Mouse (Mus musculus) limb, embryonic 10.5 days (tissue): ENCODE data around the gene Kit. TPM values are rescaled to one million over a fixed set of nuclear protein-coding genes. Genes with fewer than 3 reads are reported as not detected.

ENCODE experiments used
- DNase-seq: peaks from one replicate; pipeline ENCODE4 v3.0.0-alpha.2; 2017; ENCODE audit warnings: low spot score
- H3K27ac ChIP-seq: fragments of 300-500 bp; sonication (generic); 2 replicates; pipeline ENCODE4 v1.5.1; 2016; ENCODE audit warnings: mild to moderate bottlenecking
- H3K27me3 ChIP-seq: fragments of 300-500 bp; sonication (generic); 2 replicates; pipeline ENCODE4 v1.6.1; 2016; ENCODE audit warnings: low read depth, mild to moderate bottlenecking; ENCODE audit not compliant: poor library complexity, severe bottlenecking
- H3K36me3 ChIP-seq: fragments of 300-500 bp; sonication (generic); 2 replicates; pipeline ENCODE4 v1.6.1; 2016; ENCODE audit warnings: mild to moderate bottlenecking, moderate library complexity
- H3K4me1 ChIP-seq: fragments of 300-500 bp; sonication (generic); 2 replicates; pipeline ENCODE4 v1.6.1; 2016
- H3K4me3 ChIP-seq: fragments of 300-500 bp; sonication (generic); 2 replicates; pipeline ENCODE4 v1.5.1; 2016; ENCODE audit warnings: mild to moderate bottlenecking, moderate library complexity
- H3K9me3 ChIP-seq: fragments of 300-500 bp; sonication (generic); replicated peaks from 2 replicates; pipeline ENCODE4 v1.6.1; 2016; ENCODE audit warnings: mild to moderate bottlenecking
- WGBS: fragments of 180-500 bp; shearing (Covaris S2); methylation state at CpG from one replicate; pipeline ENCODE4 v1.1.7; 2016; 5-methylcytosine and 5-hydroxymethylcytosine counted together
- polyA plus RNA-seq: library from polyadenylated mRNA; unstranded; fragments of >200 nt; fragmentation: Nextera tagmentation; extraction: Ambion mirVana; gene quantifications from 2 replicates; pipeline ENCODE4 v1.2.1, GENCODE M21; 2016

Gene Kit
- polyA plus RNA-seq, 1 experiment from 2014 or later = 14.5 TPM

DNA sequence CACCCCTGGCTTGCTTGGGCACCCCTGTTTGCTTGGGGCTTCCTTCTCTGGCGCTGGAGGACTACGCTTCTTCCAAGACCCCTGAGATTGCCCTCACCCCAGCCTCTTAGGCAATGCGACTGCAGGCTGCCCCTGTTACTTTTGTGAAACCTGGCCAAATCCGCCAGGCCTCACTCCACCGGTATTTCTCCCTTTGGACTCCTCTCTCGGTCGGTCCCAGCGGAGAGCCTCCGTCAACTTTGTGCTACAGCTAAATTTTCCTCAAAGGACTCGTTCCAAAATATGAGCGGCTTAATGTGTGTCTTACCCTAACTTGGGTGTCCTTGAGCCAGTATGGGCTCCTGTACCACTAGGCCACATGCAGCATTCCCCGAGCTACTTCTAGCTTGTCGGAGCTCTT is 23.8 kb downstream of the Kit start:
- H3K27ac ChIP-seq = no peak overlapping the region
- DNase-seq = no peak
- WGBS = 95% methylated on average over 13 of the region's 13 CpGs
- H3K9me3 ChIP-seq = no peaks in the 10 kb centered on the region
- no peaks in the 10 kb centered on the region for H3K36me3 ChIP-seq
- H3K4me3 ChIP-seq = no peak overlapping the region
- H3K4me1 ChIP-seq = peaks cover 20% of the 10 kb centered on the region
- H3K27me3 ChIP-seq = no peaks in the 10 kb centered on the region

DNA sequence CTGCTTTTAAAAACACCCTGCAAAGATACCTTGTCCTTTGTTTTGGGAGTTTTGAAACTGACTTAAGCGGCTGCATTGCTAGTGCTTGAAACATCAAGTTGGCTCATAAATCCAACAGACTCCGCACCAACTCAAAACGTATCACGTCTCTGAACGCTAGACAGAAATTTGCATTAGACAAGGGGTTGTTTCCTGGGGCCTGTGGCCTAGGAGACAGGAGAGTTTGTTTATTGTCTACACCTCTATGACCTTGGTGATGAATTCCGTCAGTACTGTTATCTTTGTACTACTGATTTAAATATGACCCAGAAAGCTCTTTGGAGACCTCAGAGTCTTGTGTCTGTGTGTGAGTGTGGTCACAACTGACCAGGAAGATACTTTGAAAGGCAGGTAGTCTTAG is 25.3 kb downstream of the Kit start:
- Histone ChIP-seq H3K27me3 (no peaks in the 10 kb centered on the region), H3K4me1 (peaks cover 24% of the 10 kb centered on the region), H3K9me3 (no peaks in the 10 kb centered on the region), H3K27ac (no peak overlapping the region), H3K36me3 (no peaks in the 10 kb centered on the region), H3K4me3 (no peak overlapping the region)
- 76% methylated on average over 6 of the region's 6 CpGs for WGBS
- DNase-seq = no peak

DNA sequence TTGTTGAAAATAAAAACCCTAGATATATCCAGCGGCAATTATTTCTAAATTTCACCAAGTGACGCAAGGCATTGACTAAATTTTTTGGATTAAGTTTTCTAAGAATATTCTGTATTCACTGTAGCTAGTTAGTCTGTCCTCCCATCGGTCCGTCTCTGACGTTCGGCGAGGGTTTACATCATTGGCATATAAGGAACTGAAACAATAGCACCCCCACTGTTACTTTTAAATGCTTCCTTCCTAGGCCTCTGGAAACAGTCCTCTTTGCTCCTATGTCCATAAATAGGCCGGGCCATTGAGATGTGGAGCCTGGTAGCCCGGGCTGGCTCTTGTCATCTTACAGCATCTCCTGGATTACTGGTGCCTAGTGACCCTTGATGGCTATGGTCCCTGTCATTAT is 29.5 kb downstream of the Kit start:
- H3K4me3 ChIP-seq = no peak overlapping the region
- peaks cover 10% of the 10 kb centered on the region for H3K4me1 ChIP-seq
- H3K27me3 ChIP-seq = no peaks in the 10 kb centered on the region
- no peaks in the 10 kb centered on the region for H3K9me3 ChIP-seq
- 85% methylated on average over 9 of the region's 9 CpGs for WGBS
- no peak overlapping the region for H3K27ac ChIP-seq
- no peak for DNase-seq
- peaks cover 1% of the 10 kb centered on the region; the same call in 1 of the 2 replicates for H3K36me3 ChIP-seq

DNA sequence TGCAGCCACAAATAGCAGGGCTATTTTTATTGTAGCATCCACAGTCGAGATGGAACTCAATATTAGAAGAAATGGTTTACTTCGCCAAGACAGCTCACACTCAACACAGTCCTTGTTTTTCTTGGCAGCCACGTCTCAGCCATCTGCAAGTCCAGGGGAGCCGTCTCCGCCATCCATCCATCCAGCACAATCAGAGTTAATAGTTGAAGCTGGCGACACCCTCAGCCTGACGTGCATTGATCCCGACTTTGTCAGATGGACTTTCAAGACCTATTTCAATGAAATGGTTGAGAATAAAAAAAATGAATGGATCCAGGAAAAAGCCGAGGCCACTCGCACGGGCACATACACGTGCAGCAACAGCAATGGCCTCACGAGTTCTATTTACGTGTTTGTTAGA is 32.2 kb downstream of the Kit start:
- Histone ChIP-seq H3K4me3 (no peak overlapping the region), H3K27ac (no peak overlapping the region), H3K4me1 (peaks cover 5% of the 10 kb centered on the region), H3K27me3 (no peaks in the 10 kb centered on the region), H3K36me3 (peaks cover 5% of the 10 kb centered on the region; the same call in 1 of the 2 replicates), H3K9me3 (no peaks in the 10 kb centered on the region)
- 89% methylated on average over 14 of the region's 14 CpGs for WGBS
- no peak for DNase-seq

DNA sequence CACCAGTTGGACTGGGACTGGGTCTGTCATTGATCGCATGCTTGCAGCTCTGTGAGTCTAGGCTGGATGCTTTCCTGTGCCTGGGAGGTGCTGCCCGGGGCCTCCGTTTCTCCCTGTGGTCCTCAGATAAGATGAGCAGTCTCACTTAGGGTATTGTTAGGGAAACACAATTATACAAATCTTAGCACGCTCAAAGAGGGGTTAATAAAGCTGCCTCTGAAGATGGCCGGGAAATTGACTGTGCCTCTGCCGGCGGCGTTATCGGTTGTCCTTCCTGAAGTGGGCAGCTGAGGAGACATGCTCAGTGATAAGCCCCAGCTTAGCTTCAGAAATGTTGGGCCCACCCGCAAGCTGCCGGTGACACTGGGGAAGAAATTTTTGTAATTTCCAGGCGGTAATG is 33.3 kb downstream of the Kit start:
- 92% methylated on average over 12 of the region's 12 CpGs for whole genome bisulfite sequencing

DNA sequence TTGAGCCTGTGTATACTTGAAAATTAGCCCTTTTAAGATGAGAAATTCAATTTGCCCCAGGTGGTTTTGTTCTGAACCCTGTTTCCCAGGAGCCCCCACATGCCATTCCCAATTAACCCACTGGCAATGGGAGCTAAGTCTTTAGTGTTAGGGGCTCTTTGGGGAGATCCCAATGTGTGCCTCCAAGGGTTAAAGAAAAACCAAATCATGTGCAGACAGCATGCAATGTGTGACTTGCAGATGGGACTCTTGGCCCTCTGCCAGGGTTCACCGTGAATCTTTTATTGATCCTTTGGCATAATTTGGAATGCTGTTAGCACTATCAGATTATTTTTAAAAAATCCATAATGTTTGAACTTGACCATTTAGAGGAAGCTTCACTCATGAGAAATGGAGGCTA is 37.7 kb downstream of the Kit start:
- Histone ChIP-seq H3K4me1 (no peaks in the 10 kb centered on the region), H3K27ac (no peak overlapping the region), H3K9me3 (no peaks in the 10 kb centered on the region), H3K4me3 (no peak overlapping the region), H3K27me3 (no peaks in the 10 kb centered on the region), H3K36me3 (peaks cover 5% of the 10 kb centered on the region; the same call in 1 of the 2 replicates)
- no peak for DNase-seq
- WGBS = 98% methylated on average over 1 of the region's 1 CpGs

More for the DNA sequence above, 33.3 kb downstream of the Kit start:
- Histone ChIP-seq H3K4me3 (no peak overlapping the region), H3K9me3 (no peaks in the 10 kb centered on the region), H3K27me3 (no peaks in the 10 kb centered on the region), H3K27ac (no peak overlapping the region), H3K4me1 (peaks cover 5% of the 10 kb centered on the region), H3K36me3 (peaks cover 5% of the 10 kb centered on the region; the same call in 1 of the 2 replicates)
- no peak for DNase-seq

DNA sequence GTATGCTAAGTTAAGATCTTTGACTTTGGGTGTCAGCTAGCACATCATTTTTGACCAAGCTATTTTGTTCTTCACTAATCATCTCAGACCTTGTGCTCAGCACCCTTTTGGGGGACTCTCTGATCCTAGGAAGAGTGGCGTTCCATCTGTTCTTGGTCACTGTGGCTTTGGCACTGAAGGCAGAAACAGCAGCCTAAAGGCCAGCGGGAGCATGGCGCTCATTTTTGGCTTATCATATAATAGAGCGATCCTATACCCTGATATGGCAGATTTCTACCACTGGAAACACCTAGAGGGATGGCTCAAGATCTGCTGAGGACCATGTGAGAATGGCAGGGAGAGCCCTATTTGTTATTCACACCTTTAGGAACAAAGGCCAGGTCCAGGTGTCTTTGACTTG is 38.2 kb downstream of the Kit start:
- no peaks in the 10 kb centered on the region for H3K4me1 ChIP-seq
- H3K9me3 ChIP-seq = no peaks in the 10 kb centered on the region
- H3K27me3 ChIP-seq = no peaks in the 10 kb centered on the region
- no peak for DNase-seq
- no peak overlapping the region for H3K4me3 ChIP-seq
- peaks cover 5% of the 10 kb centered on the region; the same call in 1 of the 2 replicates for H3K36me3 ChIP-seq
- H3K27ac ChIP-seq = no peak overlapping the region
- 95% methylated on average over 4 of the region's 4 CpGs for WGBS

DNA sequence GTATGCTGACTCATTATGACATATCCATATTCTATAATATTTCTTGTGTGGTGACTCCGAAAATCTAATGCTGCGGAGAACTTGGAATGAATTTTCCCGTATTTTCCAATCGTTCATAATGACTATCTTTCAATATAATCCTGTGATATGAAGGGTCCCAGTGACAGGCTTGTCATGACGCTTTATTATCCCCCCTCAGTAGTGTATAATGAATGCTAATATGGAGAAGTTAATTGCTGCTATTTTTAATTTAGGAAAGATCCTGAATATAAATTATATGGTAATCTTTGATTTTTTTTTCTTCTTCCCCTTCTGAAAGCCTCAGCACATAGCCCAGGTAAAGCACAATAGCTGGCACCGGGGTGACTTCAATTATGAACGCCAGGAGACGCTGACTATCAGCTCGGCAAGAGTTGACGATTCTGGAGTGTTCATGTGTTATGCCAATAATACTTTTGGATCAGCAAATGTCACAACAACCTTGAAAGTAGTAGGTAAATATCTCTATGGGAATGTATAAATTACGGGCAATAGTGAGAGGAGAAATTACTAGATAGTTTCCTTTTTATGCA is 40.4 kb downstream of the Kit start:
- Histone ChIP-seq H3K4me1 (no peaks in the 10 kb centered on the region), H3K27ac (no peak overlapping the region), H3K9me3 (no peaks in the 10 kb centered on the region), H3K36me3 (no peaks in the 10 kb centered on the region), H3K27me3 (no peaks in the 10 kb centered on the region), H3K4me3 (no peak overlapping the region)
- 94% methylated on average over 11 of the region's 11 CpGs for WGBS
- no peak for DNase-seq

DNA sequence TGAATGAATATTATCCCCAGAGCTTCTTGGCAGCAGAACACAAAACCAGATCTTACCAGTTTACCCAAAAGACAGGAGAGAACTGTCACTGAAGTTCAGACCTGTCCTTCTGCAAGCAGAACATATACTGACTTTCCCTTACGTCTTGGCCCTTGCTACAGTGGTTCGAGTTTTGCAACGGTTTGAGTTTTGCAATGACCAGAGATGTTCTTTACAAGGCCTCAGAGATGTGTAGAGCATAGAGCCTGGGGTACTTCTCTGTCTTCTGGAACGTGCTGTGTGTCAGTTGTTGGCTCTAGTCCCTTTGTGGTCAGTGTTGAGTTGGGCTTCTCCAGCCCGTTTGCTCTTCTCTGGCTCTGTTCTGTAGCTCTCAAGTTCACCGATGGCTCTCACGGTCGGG is 40.9 kb downstream of the Kit start:
- H3K9me3 ChIP-seq = no peaks in the 10 kb centered on the region
- DNase-seq = no peak
- no peaks in the 10 kb centered on the region for H3K4me1 ChIP-seq
- H3K4me3 ChIP-seq = no peak overlapping the region
- 0 out of 2 replicates have a peak, but pooled peaks cover 2% of the 10 kb centered on the region for H3K36me3 ChIP-seq
- 91% methylated on average over 8 of the region's 8 CpGs for WGBS
- H3K27me3 ChIP-seq = no peaks in the 10 kb centered on the region
- no peak overlapping the region for H3K27ac ChIP-seq

DNA sequence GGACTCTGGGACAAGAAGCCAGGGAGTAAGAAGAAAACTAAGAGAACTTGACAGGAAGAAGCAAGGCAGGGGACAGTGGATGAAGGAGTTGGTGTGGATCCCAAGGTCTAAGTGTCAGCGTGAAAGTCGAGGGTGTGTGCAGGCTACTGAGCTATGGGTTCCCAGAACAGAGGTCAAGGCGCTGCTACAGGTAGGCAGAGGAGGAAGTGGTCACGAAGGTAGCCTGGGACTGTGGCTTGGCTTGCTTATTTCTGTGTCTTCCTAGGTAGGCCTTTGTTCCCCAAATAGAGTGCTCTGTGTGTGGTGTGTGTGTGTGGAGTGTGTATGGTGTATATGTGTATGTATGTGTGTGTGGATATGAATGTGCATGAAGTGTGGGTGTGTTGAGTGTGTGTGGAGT is 47.7 kb downstream of the Kit start:
- Histone ChIP-seq H3K9me3 (no peaks in the 10 kb centered on the region), H3K27ac (no peak overlapping the region), H3K36me3 (peaks cover 7% of the 10 kb centered on the region; the same call in 1 of the 2 replicates), H3K4me1 (peaks cover 6% of the 10 kb centered on the region), H3K4me3 (no peak overlapping the region), H3K27me3 (no peaks in the 10 kb centered on the region)
- 94% methylated on average over 4 of the region's 4 CpGs for WGBS
- DNase-seq = no peak

DNA sequence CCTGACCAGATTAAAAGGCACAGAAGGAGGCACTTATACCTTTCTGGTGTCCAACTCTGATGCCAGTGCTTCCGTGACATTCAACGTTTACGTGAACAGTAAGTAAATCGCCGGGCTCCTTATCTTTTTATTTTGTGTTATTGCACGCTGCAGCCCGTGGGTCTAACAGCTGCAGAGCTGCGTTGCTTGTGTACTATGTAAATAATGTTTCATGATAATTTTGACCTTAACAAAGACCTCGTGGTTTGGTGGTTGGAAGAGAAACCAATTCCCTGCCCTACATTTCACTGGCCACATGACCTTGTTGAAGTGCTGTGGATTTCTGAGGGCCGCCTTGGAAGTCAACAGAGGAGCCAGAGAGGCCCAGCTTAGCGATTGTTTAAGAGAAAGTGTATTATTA is 48.3 kb downstream of the Kit start:
- Histone ChIP-seq H3K27ac (no peak overlapping the region), H3K4me1 (peaks cover 10% of the 10 kb centered on the region), H3K9me3 (no peaks in the 10 kb centered on the region), H3K36me3 (peaks cover 7% of the 10 kb centered on the region; the same call in 1 of the 2 replicates), H3K4me3 (no peak overlapping the region), H3K27me3 (no peaks in the 10 kb centered on the region)
- WGBS = 92% methylated on average over 11 of the region's 11 CpGs
- no peak for DNase-seq

DNA sequence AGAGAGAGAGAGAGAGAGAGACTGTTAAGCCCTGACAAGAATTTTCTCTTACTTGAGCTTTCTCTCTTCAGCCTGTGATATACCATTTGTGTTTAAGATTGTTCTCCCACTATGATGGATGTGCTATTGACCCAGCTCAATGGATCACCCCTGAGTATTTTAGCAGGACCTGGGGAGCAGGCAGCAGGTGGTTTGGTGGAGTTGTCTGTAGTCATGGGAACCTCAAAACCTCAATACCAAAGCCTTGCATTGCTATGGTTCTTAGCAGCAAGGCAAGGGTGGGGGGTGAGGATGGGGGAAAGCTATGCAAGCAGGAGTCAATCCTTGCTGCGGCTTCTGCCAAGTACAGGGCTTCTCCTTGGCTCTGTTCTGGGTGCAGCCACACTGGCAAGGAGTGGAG is 48.8 kb downstream of the Kit start:
- DNase-seq = no peak
- H3K36me3 ChIP-seq = peaks cover 7% of the 10 kb centered on the region; the same call in 1 of the 2 replicates
- no peaks in the 10 kb centered on the region for H3K27me3 ChIP-seq
- H3K4me3 ChIP-seq = no peak overlapping the region
- 97% methylated on average over 1 of the region's 1 CpGs for WGBS
- no peaks in the 10 kb centered on the region for H3K9me3 ChIP-seq
- no peak overlapping the region for H3K27ac ChIP-seq
- peaks cover 14% of the 10 kb centered on the region for H3K4me1 ChIP-seq

DNA sequence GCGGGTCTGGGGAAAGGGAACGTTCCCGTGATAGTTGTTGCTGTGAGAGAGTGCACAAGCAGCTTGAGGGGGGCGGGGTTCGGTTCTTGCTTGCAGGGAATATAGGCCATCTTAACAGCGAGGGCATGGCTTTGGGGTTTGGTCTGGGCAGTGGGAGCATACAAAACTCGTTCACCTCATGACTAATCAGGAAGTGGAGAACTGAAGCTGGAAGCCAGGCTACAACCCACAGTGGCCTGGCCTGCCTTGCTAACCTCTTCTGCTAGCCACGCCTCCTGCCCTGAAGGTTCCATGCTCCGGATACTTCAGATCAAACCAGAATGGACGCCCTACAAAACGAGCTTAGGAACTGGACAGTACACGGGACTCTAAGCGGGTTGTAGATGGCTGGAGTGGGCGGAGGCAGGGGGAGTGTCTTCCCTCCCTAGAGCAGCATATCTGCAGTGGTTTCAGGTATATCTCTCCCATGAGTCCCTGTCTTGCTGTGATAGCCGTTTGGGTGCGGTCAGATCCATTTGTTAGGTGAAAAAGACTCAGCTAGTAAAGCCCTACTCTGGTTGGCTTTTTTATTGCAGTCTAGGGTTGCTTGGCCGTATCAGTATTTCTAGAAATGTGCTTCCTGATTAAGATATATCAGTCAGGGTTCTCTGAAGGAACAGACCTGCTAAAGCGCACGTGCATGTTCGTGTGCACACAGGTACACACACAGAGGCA is 49.4 kb downstream of the Kit start:
- peaks cover 7% of the 10 kb centered on the region; the same call in 1 of the 2 replicates for H3K36me3 ChIP-seq
- no peak overlapping the region for H3K4me3 ChIP-seq
- H3K9me3 ChIP-seq = no peaks in the 10 kb centered on the region
- WGBS = 89% methylated on average over 20 of the region's 20 CpGs
- peaks cover 14% of the 10 kb centered on the region for H3K4me1 ChIP-seq
- no peak overlapping the region for H3K27ac ChIP-seq
- no peak for DNase-seq
- no peaks in the 10 kb centered on the region for H3K27me3 ChIP-seq
